Mouse (Mus musculus): Measurements from ENCODE around the gene Fbxo36.

The Fbxo36 gene

DNA sequence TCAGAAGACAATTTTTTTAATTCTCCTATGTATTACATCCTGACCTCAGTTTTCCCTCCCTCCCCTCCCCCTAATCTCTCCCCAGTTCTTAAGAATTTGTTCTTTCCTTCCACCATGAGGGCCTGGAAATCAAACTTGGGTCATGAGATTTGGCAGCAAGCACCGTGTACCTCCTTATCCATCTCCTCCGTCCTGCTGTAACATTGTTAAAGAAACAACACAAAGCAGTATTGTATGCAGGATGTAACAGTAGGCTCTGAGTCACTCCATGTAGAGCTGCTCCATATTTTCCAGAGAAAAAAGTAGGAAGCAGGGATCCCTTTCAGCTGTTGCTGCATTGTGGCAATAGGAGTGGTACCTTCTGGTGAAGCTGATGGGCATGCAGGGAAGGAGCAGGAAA, 16.1 kb downstream of the Fbxo36 start:
- DNase-seq (ENCODE audit: low spot score in 2 of 2), result no peak

DNA sequence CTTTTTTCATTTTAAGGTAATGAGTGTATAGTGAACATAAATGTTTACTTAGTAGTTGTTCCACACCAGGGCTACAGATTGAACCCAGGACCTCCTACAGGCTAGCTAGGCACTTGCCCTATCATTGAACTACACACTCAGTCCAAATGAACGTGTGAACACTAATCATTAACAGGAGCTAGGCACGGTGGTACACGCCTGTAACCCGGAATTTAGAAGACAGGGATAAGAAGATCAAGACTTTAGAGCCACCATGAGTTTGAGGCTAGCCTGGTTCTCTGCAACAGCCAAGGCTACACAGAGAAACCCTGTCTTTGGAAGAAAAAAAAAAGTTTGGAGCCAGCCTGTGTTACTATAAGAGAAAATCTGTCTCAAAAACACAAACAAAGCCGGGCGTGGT, 20.0 kb downstream of the Fbxo36 start:
- no peak for DNase-seq (ENCODE audit: low spot score in 2 of 2)

DNA sequence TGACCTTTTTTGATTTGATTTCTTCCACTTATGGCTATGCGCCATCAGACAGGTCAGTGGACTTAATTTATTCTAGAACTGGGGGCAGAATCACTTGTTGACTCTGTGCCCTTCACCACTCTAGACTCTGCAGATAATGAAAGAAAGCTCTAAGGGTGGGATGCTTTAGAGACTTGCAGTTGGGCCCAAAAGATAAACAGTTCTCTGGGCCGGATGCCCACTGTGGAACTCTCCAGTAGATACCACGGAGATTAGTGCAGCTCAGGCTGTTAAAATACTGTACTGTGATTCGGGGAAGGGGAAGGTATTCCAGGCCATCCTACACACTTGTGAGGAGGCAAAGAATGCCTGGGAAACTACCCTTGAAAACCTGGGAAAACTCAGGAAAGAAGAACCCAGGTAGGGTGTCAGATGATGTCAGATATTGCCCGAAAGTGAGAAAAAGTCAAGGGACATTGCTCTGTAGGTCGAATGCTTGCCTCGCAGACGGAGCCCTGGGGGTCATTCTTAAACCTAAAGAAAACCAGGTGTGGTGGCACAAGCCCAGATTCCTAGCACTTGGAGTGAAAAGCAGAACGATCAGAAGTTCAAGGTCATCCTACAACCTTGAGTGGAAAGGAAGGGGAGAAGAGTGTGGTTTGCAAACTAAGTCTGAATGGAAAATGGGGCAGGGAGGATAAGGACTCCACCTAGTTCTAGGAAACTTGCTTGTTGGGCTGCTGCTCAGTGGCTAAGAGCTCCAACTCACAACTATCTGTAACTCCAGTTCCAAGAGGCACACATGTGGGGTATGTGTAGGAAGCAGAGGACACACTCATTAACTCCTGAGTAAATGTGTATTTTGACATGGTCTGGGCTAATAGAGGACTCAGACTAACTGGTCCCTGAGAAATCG, 21.0 kb downstream of the Fbxo36 start:
- no peak for DNase-seq (ENCODE audit: low spot score in 2 of 2)

DNA sequence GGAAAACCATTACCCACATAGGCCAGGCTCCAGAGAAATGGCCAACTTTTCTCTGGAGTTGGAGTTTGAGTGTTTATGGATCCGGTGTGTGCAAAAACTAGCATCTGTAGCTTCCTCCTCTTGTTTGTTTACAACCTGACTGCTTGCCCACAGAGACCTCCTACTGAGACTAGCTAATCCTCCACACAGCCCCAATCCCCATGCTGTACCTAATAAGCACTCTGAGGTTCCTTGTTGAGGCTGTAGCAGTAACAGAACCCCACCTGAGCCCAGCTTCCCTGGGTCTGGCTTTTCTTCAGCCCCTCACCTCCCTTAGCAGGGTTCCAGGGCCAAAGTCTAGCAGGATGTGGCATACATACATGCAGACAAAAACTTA, 21.6 kb downstream of the Fbxo36 start:
- no peak for DNase-seq (ENCODE audit: low spot score in 2 of 2)

DNA sequence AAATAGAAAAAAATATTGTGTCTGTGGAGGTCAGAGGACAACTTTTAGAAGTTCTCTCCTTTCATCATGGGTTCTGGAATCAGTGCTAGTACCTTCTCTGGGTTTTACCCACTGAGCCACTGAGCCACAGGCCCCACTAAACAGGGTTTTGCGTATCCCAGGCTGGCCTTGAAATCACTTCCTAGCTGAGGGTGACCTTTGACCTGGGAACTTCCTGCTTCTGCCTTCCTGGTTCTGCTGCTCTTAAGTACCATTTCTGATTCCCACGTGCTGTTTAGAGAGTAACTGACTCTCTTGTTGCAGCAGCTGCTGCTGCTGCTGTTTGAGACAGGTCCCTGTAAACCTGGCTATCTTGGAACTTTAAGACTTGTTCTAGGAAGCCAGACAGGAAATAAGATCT, 25.0 kb downstream of the Fbxo36 start:
- DNase-seq (ENCODE audit: low spot score in 2 of 2), result no peak

DNA sequence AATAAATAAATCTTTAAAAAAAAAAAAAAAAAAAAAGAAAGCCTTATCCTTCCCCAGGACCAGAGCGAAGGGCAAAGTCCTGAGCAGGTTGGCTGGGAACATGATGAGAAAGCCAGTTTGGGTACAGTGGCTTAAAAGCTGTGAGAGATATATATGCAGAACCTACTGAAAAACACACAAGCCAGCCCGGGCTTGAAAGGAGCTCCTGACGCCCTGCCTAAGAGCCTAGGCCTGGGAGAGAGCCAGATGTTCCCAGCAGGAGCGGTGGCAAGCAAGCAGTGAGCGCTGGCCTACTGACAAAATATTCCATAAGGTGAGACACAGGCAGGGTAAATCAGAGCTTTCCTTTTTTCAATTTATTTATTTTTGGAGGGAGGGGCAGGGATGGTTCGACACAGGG, 26.6 kb downstream of the Fbxo36 start:
- DNase-seq (ENCODE audit: low spot score in 2 of 2), result no peak

DNA sequence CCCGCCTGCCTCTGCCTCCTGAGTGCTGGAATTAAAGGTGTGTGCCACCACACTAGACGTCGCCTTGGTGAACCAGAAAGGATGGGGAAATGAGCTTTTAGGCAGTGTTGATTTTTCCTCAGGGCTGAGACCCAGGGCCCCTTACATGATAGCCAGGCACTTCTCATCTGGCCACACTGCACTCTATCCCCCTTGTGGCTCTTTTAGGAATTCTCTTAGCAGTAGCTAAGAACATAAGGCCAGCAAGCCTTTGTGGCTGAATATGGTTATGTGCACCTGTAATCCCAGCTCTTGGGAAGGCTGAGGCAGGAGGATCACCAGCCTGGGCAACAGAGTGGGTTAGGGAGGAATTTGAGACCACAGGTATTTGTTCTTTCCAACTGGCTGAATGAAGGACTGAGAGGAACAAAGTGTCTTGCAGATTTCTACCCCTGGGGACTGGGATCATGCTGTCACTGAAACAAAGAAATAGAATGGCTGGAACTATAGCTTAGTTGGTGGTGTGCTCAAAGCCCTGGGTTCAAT, 27.1 kb downstream of the Fbxo36 start:
- no peak for DNase-seq (ENCODE audit: low spot score in 2 of 2)

DNA sequence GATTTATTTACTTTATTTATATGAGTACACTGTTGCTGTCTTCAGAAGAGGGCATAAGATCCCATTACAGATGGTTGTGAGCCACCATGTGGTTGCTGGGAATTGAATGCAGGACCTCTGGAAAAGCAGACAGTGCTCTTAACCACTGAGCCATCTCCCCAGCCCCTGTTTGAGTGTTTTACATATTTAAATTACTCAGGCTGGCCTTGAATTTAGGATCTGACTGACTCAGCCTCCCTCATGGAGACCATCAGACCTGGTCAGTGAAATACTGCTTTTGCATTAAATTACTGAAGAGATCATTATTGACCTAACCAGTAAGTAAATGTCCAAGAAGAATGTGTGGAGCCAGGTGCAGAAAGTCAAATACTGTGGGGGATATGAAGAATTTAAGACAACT, 28.7 kb downstream of the Fbxo36 start:
- DNase-seq (ENCODE audit: low spot score in 2 of 2), result no peak

DNA sequence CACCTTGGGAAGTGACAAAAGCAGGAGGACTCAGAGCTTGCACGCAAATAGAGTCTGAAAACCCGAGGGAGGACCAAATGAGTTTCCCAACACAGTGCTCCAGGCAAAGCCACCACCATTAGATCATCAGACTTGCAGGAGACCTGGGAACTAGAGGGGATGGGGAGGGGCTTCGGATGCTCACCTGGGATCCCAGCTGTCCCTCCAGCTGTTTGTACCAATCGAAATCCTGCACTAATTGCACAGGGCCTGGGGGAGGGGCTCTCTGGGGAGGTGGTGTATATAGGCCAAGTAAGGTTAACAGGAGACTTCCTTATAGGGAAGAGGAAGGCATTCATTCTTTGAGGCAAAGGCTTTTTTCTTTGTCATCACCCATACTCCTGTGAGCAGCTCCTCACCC, 29.2 kb downstream of the Fbxo36 start:
- DNase-seq (ENCODE audit: low spot score in 2 of 2), result no peak

DNA sequence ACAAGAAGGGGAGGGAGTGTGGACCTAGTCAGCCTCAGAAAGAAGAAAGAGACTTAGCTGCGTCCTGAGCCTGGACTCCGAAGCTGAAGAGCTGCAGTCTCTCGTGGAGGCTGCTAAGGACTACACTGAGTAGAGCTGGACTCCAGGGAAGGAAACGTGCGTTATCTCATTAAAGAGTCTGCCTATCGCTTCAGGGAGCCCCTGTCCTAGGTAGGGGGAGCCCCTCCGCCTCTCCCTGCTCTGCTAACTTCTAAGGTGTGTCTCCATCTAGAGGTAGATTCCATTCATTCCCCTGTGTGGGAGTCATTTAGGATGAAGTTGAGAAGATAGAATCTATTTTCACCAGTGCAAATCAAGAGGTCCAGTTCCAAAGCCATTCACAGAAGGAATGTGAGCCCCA, 29.9 kb downstream of the Fbxo36 start:
- DNase-seq (ENCODE audit: low spot score in 2 of 2), result no peak

DNA sequence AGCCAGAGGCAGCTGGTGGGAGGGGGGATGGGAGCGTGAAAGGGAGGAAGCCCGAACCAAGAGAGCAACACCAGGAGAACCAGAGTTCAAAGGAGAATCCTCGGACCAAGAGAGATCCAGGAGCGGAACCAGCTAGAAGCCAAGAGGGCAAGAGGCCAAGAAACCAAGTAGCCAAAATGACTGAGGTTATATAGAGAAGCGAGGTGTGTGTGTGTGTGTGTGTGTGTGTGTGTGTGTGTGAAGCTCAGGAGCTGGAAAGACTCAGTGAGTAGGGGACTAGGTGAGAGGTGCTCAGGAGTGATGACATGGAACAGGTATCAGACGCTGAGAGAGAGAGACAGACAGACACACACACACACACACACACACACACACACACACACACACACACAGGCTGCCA, 31.5 kb downstream of the Fbxo36 start:
- no peak for DNase-seq (ENCODE audit: low spot score in 2 of 2)

DNA sequence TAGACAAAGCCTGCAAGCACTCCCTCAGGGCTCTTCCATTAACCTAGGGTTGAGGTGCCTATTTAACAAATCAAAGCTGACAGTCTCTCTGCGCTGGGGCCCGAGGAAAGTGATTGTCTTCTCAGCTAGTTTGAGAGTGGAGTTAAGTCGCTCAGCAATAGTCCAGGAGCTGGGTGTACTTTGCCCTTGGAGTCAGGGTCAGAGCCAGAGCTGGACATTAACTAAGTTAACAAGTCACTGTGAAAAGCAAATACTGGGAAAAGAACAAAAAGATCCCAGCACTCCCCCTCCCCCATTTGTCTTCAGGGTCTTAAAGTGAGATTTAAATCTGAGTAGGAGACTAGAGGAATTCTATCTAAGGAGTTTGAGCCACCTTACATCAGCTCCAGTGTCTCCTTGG, 32.5 kb downstream of the Fbxo36 start:
- DNase-seq (ENCODE audit: low spot score in 2 of 2), result no peak

DNA sequence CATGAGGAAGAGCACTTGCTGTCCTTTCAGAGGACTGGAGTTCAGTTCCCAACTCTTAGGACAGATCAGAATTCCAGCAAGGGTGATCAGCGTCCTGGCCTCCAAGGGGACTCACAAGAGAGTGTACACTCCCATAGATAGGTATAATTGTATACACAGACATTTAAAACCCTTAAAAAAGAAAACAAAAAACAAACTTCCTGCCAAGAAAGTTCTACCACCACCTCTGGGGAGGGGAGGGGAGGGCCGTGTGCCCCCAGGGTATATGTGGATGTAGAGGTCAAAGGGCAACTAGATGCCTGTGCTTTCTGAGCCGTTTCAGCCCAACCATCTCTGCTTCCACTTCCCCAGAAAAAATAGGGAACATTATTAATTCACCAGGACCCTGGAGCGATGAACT, 33.3 kb downstream of the Fbxo36 start:
- DNase-seq (ENCODE audit: low spot score in 2 of 2), result no peak

DNA sequence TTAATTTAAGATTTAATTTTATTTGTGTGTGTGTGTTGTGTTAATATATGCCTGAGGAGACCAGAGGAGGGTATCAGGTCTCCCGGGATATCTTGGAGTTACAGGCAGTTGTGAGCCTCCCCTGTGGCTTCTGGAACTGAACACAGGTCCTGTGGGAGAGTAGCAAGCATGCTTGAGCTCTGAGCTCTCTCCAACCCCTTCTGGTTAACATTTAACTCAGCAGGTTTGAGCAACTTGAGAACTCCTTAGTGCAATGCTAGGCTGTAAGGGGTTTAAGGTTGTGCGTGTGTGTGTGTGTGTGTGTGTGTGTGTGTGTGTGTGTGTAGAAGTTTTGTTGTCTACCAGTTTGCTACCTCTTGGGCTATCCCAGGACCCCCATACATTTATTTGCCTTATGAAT, 37.9 kb downstream of the Fbxo36 start:
- DNase-seq (ENCODE audit: low spot score in 2 of 2), result no peak

DNA sequence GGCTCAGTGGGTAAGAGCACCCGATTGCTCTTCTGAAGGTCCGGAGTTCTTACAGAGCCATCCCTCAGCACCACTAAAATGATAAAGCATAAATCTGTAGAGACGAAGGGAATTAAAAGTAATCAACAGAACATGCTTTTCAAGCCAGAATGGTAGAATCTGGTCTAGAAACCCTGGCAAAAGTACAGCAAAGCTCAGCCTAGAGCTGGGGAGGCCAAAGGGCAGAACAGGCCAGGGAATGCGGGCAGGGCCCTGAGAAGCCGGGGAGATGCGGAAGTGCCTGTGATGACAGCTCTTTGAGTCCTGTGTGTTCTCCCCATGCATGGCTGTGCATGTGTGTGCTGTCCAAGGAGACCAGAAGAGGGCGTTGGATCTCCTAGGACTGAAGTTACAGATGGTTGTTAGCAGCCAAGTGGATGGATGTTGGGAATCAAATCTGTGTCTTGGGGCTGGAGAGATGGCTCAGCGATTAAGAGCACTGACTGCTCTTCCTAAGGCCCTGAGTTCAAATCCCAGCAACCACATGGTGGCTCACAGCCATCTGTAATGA, 40.0 kb downstream of the Fbxo36 start:
- no peak for DNase-seq (ENCODE audit: low spot score in 2 of 2)

DNA sequence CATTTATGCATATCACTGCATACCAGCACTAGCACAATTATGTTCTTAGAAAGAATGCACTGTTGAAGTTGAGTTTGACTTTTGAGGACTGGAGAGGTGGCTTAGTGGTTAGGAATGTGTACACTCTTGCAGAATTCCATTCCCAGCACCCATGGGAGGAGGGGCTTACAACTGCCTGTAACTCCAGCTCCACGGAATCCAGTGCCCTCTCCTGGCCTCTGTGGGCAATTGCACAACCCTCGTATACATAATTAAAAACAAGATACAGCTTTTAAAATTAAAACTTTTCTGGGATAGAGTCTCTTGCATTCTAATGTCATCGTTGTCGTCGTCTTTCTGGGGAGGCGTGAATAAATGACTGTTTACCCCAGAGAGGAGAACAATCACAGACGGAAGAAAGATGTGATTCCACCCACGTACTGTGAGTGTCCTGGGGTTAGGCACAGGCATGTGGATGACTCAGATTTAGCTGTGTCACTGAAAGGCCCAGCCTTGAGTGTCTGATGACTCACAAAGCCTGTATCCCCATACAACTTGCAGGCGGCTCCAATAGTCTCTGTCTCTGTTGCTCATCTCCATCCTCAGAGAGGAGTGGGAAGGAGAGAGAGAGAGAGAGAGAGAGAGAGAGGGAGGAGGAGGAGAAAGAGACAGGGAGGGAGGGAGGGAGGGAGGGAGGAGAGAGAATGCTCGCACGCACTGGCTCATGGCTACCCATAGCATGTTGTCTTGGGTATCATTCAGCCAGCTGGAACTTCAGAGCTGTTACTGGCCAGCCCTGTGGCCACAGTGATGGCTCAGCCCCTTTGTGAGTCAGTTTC, 41.8 kb downstream of the Fbxo36 start:
- DNase-seq (ENCODE audit: low spot score in 2 of 2), result no peak

DNA sequence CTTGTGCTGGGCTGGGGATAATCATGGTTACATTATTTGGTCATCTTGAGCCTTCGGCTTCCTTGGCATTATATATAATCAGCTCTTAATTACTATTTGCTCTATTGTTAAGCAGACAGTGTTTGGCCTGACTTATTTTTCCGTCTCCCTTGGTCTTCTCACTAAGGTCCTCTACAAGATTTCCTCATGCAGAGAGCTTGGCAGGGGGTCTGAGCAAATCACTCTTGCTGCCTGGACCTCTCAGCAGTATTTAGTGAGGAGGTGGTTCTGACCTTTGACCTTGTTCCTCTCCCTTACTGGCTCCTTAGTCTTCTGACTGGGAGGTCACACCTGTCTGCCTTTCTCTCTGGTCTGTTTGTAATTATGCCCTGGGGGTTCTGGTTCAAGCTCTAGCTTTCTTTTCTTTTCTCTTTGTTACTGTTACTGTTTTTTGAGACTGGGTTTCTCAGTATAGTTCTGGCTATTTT, 42.5 kb downstream of the Fbxo36 start:
- DNase-seq (ENCODE audit: low spot score in 2 of 2), result no peak

DNA sequence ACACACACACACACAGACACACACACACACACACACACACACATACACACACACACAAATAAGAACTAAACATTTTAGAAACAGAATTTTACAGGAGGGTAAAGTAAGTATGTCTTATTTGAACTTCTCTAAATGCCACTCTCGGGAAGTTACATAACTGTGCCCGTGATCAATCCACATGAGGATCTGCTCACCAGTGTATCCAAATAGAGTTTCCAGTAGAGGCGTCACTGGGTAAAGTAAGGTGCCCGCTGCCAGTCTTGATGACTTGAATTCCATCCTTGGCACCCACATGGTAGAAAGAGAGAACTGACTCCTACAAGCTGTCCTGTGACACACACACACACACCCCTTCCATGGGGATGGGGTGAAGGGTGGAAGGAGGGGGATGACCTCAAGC, 43.3 kb downstream of the Fbxo36 start:
- no peak for DNase-seq (ENCODE audit: low spot score in 2 of 2)

DNA sequence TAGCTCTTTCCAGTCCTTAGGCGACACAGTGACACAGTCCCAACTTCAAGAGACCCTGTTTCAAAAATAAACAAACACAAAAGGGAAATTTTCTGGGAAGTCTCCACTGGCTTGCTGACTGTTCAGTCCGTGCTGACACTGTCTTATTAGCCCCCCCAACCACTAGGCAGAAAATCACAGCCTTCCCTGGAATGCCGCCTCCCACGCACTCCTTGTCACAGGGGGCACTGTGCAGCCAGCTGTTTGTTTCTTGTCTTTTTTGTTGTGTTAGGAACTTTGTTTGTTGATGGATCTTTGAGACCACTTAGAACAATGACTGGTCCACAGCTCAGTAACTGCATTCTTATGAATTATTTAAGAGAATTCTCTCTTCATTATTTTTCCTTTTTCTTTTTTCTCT, 44.2 kb downstream of the Fbxo36 start:
- DNase-seq (ENCODE audit: low spot score in 2 of 2), result no peak

DNA sequence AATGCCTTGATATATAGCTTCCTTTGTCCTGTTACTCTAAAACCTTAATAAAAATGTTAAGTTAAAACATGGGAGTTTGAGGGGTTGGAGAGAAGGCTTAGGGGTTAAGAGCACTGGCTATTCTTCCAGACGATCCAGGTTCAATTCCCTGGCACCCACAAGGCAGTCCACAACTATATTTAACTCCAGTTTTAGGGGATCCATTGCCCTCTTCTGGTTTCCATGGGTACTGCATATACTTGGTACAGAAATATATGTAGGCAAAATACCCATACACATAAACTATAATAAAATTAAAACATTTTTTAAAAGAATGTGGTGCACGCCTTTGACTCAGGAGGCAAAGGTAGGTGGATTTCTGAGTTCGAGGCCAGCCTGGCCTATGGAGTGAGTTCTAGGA, 45.5 kb downstream of the Fbxo36 start:
- no peak for DNase-seq (ENCODE audit: low spot score in 2 of 2)

DNA sequence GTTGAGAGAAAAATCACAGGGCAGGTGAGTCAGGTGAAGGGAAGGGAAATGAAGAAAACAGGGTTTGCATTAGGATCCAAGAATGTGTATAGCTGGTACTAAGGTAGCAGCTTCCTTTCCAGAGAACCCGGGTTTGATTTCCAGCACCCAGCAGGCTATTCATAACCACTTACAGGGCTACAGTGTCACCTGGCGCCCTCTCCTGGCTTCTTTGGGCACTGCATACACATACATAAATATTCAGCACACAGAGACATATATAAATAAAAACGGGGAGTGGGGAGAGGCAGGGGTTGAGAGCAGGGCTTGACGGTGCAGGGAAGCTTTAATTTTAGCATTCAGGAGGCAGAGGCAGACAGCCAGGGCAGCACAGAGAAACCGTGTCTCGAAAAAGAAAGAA, 46.3 kb downstream of the Fbxo36 start:
- no peak for DNase-seq (ENCODE audit: low spot score in 2 of 2)

DNA sequence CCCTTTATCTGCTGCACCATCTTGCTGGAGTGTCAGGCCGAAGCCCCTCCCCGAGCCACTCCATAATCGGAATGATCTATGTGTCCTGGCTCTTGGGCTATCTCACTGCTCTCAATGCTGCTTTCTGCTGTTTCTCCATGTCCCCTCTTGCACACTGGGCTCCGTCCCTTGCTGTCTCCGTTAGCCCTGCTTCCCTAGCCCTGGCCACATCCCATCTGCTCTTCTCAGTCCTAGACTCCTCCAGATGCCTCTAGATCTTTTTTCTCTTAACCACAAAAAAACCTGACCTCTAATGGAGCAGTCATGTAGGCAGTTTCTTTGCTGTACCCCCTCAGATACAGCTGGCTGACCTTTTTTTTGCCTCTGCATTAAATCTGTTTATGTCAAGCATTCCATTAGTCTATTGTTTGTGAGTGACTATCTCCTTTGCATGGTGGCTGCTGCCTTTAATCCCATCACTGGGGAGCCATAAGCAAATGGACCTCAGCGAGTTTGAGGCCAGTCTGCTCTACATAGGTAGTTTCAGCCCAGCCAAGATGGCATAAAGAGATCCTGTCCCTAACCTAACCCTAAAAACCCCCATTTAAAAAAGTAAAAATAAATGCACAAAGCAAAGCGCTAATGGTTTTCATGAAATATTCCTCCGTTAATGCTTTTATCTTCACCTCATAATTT, 49.8 kb downstream of the Fbxo36 start:
- DNase-seq (ENCODE audit: low spot score in 2 of 2), result no peak

Data from urinary bladder, postnatal 4 days (tissue).